Mouse (Mus musculus) limb, embryonic 10.5 days (tissue): Measurements from ENCODE around the gene Rnf166. TPM values are rescaled to one million over a fixed set of nuclear protein-coding genes. Genes with fewer than 3 reads are reported as not detected.

Experiments
- DNase-seq: peaks from one replicate; pipeline ENCODE4 v3.0.0-alpha.2; 2017; ENCODE audit warnings: low spot score
- H3K27ac ChIP-seq: fragments of 300-500 bp; sonication (generic); 2 replicates; pipeline ENCODE4 v1.5.1; 2016; ENCODE audit warnings: mild to moderate bottlenecking
- H3K27me3 ChIP-seq: fragments of 300-500 bp; sonication (generic); 2 replicates; pipeline ENCODE4 v1.6.1; 2016; ENCODE audit warnings: low read depth, mild to moderate bottlenecking; ENCODE audit not compliant: poor library complexity, severe bottlenecking
- H3K36me3 ChIP-seq: fragments of 300-500 bp; sonication (generic); 2 replicates; pipeline ENCODE4 v1.6.1; 2016; ENCODE audit warnings: mild to moderate bottlenecking, moderate library complexity
- H3K4me1 ChIP-seq: fragments of 300-500 bp; sonication (generic); 2 replicates; pipeline ENCODE4 v1.6.1; 2016
- H3K4me3 ChIP-seq: fragments of 300-500 bp; sonication (generic); 2 replicates; pipeline ENCODE4 v1.5.1; 2016; ENCODE audit warnings: mild to moderate bottlenecking, moderate library complexity
- H3K9me3 ChIP-seq: fragments of 300-500 bp; sonication (generic); replicated peaks from 2 replicates; pipeline ENCODE4 v1.6.1; 2016; ENCODE audit warnings: mild to moderate bottlenecking
- WGBS: fragments of 180-500 bp; shearing (Covaris S2); methylation state at CpG from one replicate; pipeline ENCODE4 v1.1.7; 2016; 5-methylcytosine and 5-hydroxymethylcytosine counted together
- polyA plus RNA-seq: library from polyadenylated mRNA; unstranded; fragments of >200 nt; fragmentation: Nextera tagmentation; extraction: Ambion mirVana; gene quantifications from 2 replicates; pipeline ENCODE4 v1.2.1, GENCODE M21; 2016

Gene Rnf166
- polyA plus RNA-seq = 33.1 and 41.4 TPM in 2 replicates

- WGBS = under 1% methylated on average over 85 of the region's 103 CpGs
- no peaks in the 10 kb centered on the region for H3K27me3 ChIP-seq
- no peaks in the 10 kb centered on the region for H3K9me3 ChIP-seq
- peaks cover 64% of the 10 kb centered on the region for H3K36me3 ChIP-seq
- H3K4me3 ChIP-seq = peak within 1 kb of the TSS; percentile 81
- peaks cover 29% of the 10 kb centered on the region for H3K4me1 ChIP-seq
- peak within 1 kb of the TSS; percentile 88 for H3K27ac ChIP-seq
- peak; percentile 98 for DNase-seq
These were observed at the start of gene Rnf166, which contains the start of gene Ctu2 for GRCm38 (mm10) chr8:122475580-122476320. TSS of gene Rnf166 (minus strand) at chr8:122476064. TSS of gene Ctu2 (plus strand) at chr8:122476143.

GRCm38 (mm10) chr8:122525004-122525403, 49.1 kb upstream of the Rnf166 start:
- Histone ChIP-seq H3K36me3 (peaks cover 7% of the 10 kb centered on the region; the same call in 1 of the 2 replicates), H3K27ac (peak overlapping the region; percentile 81), H3K27me3 (no peaks in the 10 kb centered on the region), H3K9me3 (no peaks in the 10 kb centered on the region), H3K4me1 (peaks cover 55% of the 10 kb centered on the region), H3K4me3 (no peak overlapping the region)
- no peak for DNase-seq
- WGBS = 70% methylated on average over 6 of the region's 6 CpGs

GRCm38 (mm10) chr8:122524506-122524905, 48.6 kb upstream of the Rnf166 start:
- H3K27me3 ChIP-seq = no peaks in the 10 kb centered on the region
- H3K27ac ChIP-seq = peak overlapping the region; percentile 81
- peak overlapping the region; percentile 28 for H3K4me3 ChIP-seq
- no peak for DNase-seq
- H3K4me1 ChIP-seq = peaks cover 60% of the 10 kb centered on the region
- 85% methylated on average over 6 of the region's 6 CpGs for WGBS
- H3K9me3 ChIP-seq = no peaks in the 10 kb centered on the region
- peaks cover 7% of the 10 kb centered on the region; the same call in 1 of the 2 replicates for H3K36me3 ChIP-seq

GRCm38 (mm10) chr8:122523652-122524360, 47.9 kb upstream of the Rnf166 start:
- peaks cover 7% of the 10 kb centered on the region; the same call in 1 of the 2 replicates for H3K36me3 ChIP-seq
- peak; percentile 43 for DNase-seq
- WGBS = 25% methylated on average over 23 of the region's 23 CpGs
- H3K27ac ChIP-seq = peak overlapping the region; percentile 81
- no peaks in the 10 kb centered on the region for H3K27me3 ChIP-seq
- H3K9me3 ChIP-seq = no peaks in the 10 kb centered on the region
- peak overlapping the region; percentile 28 for H3K4me3 ChIP-seq
- H3K4me1 ChIP-seq = peaks cover 65% of the 10 kb centered on the region

- Histone ChIP-seq H3K27me3 (no peaks in the 10 kb centered on the region), H3K36me3 (peaks cover 3% of the 10 kb centered on the region; the same call in 1 of the 2 replicates), H3K4me1 (peaks cover 73% of the 10 kb centered on the region), H3K4me3 (peak overlapping the region; percentile 28), H3K9me3 (no peaks in the 10 kb centered on the region), H3K27ac (peak overlapping the region; percentile 81)
- 47% methylated on average over 14 of the region's 14 CpGs for WGBS
- DNase-seq = peak; percentile 48
These were observed 47.2 kb upstream of the Rnf166 start for GRCm38 (mm10) chr8:122522796-122523651.

GRCm38 (mm10) chr8:122520611-122521010, 44.7 kb upstream of the Rnf166 start:
- H3K4me3 ChIP-seq = no peak overlapping the region
- H3K27me3 ChIP-seq = no peaks in the 10 kb centered on the region
- WGBS = 88% methylated on average over 11 of the region's 11 CpGs
- H3K27ac ChIP-seq = peak overlapping the region; percentile 56
- DNase-seq = no peak
- peaks cover 73% of the 10 kb centered on the region for H3K4me1 ChIP-seq
- H3K9me3 ChIP-seq = no peaks in the 10 kb centered on the region
- no peaks in the 10 kb centered on the region for H3K36me3 ChIP-seq

GRCm38 (mm10) chr8:122517541-122518190, 41.8 kb upstream of the Rnf166 start:
- H3K9me3 ChIP-seq = no peaks in the 10 kb centered on the region
- peaks cover 57% of the 10 kb centered on the region for H3K4me1 ChIP-seq
- 17% methylated on average over 6 of the region's 6 CpGs for WGBS
- no peaks in the 10 kb centered on the region for H3K27me3 ChIP-seq
- H3K4me3 ChIP-seq = peak overlapping the region; percentile 20; the same call in 1 of the 2 replicates
- DNase-seq = peak; percentile 52
- H3K27ac ChIP-seq = peak overlapping the region; percentile 90
- H3K36me3 ChIP-seq = peaks cover 10% of the 10 kb centered on the region

GRCm38 (mm10) chr8:122515699-122516098, 39.8 kb upstream of the Rnf166 start:
- H3K4me3 ChIP-seq = no peak overlapping the region
- peaks cover 70% of the 10 kb centered on the region for H3K4me1 ChIP-seq
- H3K27ac ChIP-seq = 0 out of 2 replicates have a peak overlapping the region, but pooled peaks have one; percentile 1
- peaks cover 17% of the 10 kb centered on the region for H3K36me3 ChIP-seq
- DNase-seq = no peak
- 95% methylated on average over 14 of the region's 14 CpGs for WGBS
- H3K27me3 ChIP-seq = no peaks in the 10 kb centered on the region
- no peaks in the 10 kb centered on the region for H3K9me3 ChIP-seq

- Histone ChIP-seq H3K27me3 (no peaks in the 10 kb centered on the region), H3K36me3 (peaks cover 25% of the 10 kb centered on the region), H3K4me1 (peaks cover 48% of the 10 kb centered on the region), H3K9me3 (no peaks in the 10 kb centered on the region), H3K27ac (peak overlapping the region; percentile 43; the same call in 1 of the 2 replicates), H3K4me3 (no peak overlapping the region)
- WGBS = 80% methylated on average over 7 of the region's 7 CpGs
- no peak for DNase-seq
These were observed 36.5 kb upstream of the Rnf166 start for GRCm38 (mm10) chr8:122512392-122512791.

- no peak for DNase-seq
- no peaks in the 10 kb centered on the region for H3K27me3 ChIP-seq
These were observed 35.7 kb upstream of the Rnf166 start for GRCm38 (mm10) chr8:122511552-122511951.

GRCm38 (mm10) chr8:122500856-122501255, 25.0 kb upstream of the Rnf166 start:
- WGBS = 37% methylated on average over 10 of the region's 10 CpGs
- Histone ChIP-seq H3K36me3 (peaks cover 63% of the 10 kb centered on the region), H3K4me3 (no peak overlapping the region)

More at GRCm38 (mm10) chr8:122511552-122511951, 35.7 kb upstream of the Rnf166 start:
- H3K27ac ChIP-seq = 0 out of 2 replicates have a peak overlapping the region, but pooled peaks have one; percentile 33
- H3K9me3 ChIP-seq = no peaks in the 10 kb centered on the region
- H3K4me1 ChIP-seq = peaks cover 40% of the 10 kb centered on the region
- H3K36me3 ChIP-seq = peaks cover 27% of the 10 kb centered on the region
- 84% methylated on average over 16 of the region's 16 CpGs for WGBS
- H3K4me3 ChIP-seq = no peak overlapping the region

GRCm38 (mm10) chr8:122497912-122498311, 22.0 kb upstream of the Rnf166 start:
- 75% methylated on average over 17 of the region's 17 CpGs for WGBS
- no peak for DNase-seq
- Histone ChIP-seq H3K36me3 (peaks cover 83% of the 10 kb centered on the region), H3K4me1 (peaks cover 8% of the 10 kb centered on the region), H3K27ac (no peak overlapping the region), H3K4me3 (no peak overlapping the region), H3K9me3 (no peaks in the 10 kb centered on the region), H3K27me3 (no peaks in the 10 kb centered on the region)

More at GRCm38 (mm10) chr8:122500856-122501255, 25.0 kb upstream of the Rnf166 start:
- Histone ChIP-seq H3K9me3 (no peaks in the 10 kb centered on the region), H3K27me3 (no peaks in the 10 kb centered on the region), H3K4me1 (peaks cover 21% of the 10 kb centered on the region), H3K27ac (no peak overlapping the region)
- DNase-seq = peak; percentile 89
